ENCODE assay signal across 25 mouse cellular contexts in genomic region chr10:52415020-52415419, GRCm38 (mm10). TPM values are rescaled to one million over a fixed set of nuclear protein-coding genes. Genes with fewer than 3 reads are reported as not detected.
"Had no signal": no experiment of that assay in that cellular context is flagged by ENCODE, and none has a peak within 500 bp of the region (broad histone marks: within the 10 kb centered on the region; RNA-seq: fewer than 3 reads in every experiment).

No protein-coding gene starts in this region.

- DNase-seq: retina, postnatal 1 day; right cerebral cortex, adult 18-20 months; right cerebral cortex, postnatal 14 days; right cerebral cortex, postnatal 25 days; right cerebral cortex, postnatal 4 days; spleen, adult 18-20 months; thymus, adult 18-20 months; thymus, adult 2 months; thymus, postnatal 14 days; thymus, postnatal 36 days; thymus, postnatal 4 days had no signal

- H3K9me3 ChIP-seq: neural tube, embryonic 12.5 days; neural tube, embryonic 13.5 days; neural tube, embryonic 15.5 days; stomach, embryonic 15.5 days had no signal

- H3K9ac ChIP-seq: neural tube, embryonic 12.5 days; neural tube, embryonic 13.5 days; neural tube, embryonic 15.5 days; stomach, embryonic 15.5 days had no signal

- H3K27me3 ChIP-seq: neural tube, embryonic 12.5 days; neural tube, embryonic 13.5 days; neural tube, embryonic 15.5 days; stomach, embryonic 15.5 days had no signal

- H3K4me2 ChIP-seq: neural tube, embryonic 12.5 days; neural tube, embryonic 13.5 days; neural tube, embryonic 15.5 days; stomach, embryonic 15.5 days had no signal

- H3K36me3 ChIP-seq: neural tube, embryonic 12.5 days; neural tube, embryonic 13.5 days; neural tube, embryonic 15.5 days; stomach, embryonic 15.5 days had no signal

- H3K27ac ChIP-seq: neural tube, embryonic 12.5 days; neural tube, embryonic 13.5 days; neural tube, embryonic 15.5 days; stomach, embryonic 15.5 days; stomach, postnatal 0 days had no signal

- H3K4me3 ChIP-seq: neural tube, embryonic 12.5 days; neural tube, embryonic 13.5 days; neural tube, embryonic 15.5 days; stomach, embryonic 15.5 days had no signal

RNA-seq across cellular contexts. Expression of gene Nepn, which starts 26.2 kb away (rescaled TPM):
- total RNA-seq: neutrophil, adult 5-6 weeks had no signal
- polyA plus RNA-seq: neural tube, embryonic 12.5 days; neural tube, embryonic 13.5 days; neural tube, embryonic 14.5 days; small intestine, adult 2 months; spleen, adult 2 months; testis, adult 2 months had no signal

RNA-seq across cellular contexts. Expression of gene Gm26741, which starts 56.5 kb away (rescaled TPM):
- total RNA-seq: neutrophil, adult 5-6 weeks had no signal
- polyA plus RNA-seq: neural tube, embryonic 12.5 days; neural tube, embryonic 13.5 days; neural tube, embryonic 14.5 days; neural tube, embryonic 15.5 days; small intestine, adult 2 months; spleen, adult 2 months; stomach, embryonic 14.5 days; stomach, embryonic 15.5 days; stomach, embryonic 16.5 days; stomach, postnatal 0 days; testis, adult 2 months; thymus, adult 2 months; thymus, postnatal 0 days; urinary bladder, adult 2 months had no signal
